Mouse (Mus musculus): Measurements from ENCODE around the gene Tstd2.

DNA sequence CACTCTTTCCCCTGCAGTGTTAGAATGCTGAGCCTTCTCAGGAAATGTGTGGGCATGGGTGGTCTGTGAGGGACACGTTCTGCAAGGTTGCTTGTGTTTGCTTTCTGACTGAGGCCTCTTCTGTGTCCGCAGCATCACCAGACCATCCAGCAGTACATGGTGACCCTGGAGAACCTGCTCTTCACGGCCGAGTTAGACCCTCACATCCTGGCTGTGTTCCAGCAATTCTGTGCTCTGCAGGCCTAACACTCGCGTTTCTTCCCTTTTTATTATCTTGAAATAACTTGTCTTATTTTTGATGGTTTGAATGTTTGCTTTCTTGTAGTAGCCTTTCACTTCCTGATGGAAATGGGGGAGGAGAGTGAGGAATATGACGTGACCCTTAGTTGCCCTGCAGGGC lies 33.3 kb upstream of the Tstd2 start:
- TF ChIP-seq CTCF (conservative IDR thresholded peaks at IDR 0.05; ENCODE audit: insufficient read depth, insufficient read length, low read depth, low read length) (no peak), POLR2A (IDR thresholded peaks at IDR 0.05; ENCODE audit: low read depth, low read length) (no peak)
